In the genomic region with DNA sequence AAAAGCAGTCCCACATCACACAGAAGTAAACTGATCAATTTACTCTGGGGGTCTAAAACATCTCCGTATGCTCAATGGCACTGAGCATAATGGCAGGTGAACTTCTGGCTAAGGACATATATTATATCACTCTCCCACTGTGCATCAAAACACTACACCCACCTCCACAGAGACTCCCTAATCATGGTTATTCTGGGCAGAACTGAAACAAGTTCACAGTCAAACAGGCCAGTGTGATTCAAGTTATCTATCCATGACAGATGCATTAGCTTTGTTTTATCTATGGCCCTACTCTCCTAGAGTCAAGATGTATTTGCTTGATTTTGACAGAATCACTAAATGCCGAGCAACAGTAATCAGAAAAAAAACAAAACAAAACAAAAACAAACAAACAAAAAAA, we compare ENCODE assay signal across 20 mouse cellular contexts.
"Had no signal": no experiment of that assay in that cellular context is flagged by ENCODE, and none has a peak within 500 bp of the region (broad histone marks: within the 10 kb centered on the region; RNA-seq: fewer than 3 reads in every experiment).

No protein-coding gene starts in this region.

- H3K36me3 ChIP-seq: lung, embryonic 15.5 days; midbrain, embryonic 10.5 days; midbrain, embryonic 12.5 days; neural tube, embryonic 13.5 days; neural tube, embryonic 15.5 days had no signal

- H3K9ac ChIP-seq: lung, embryonic 15.5 days; midbrain, embryonic 12.5 days; neural tube, embryonic 13.5 days; neural tube, embryonic 15.5 days had no signal

- H3K4me3 ChIP-seq: lung, embryonic 15.5 days; megakaryocyte, embryonic 14.5 days; midbrain, embryonic 10.5 days; midbrain, embryonic 12.5 days; myocyte; neural tube, embryonic 13.5 days; neural tube, embryonic 15.5 days had no signal

- ATAC-seq: midbrain, embryonic 16.5 days had no signal

- H3K4me1 ChIP-seq: lung, embryonic 15.5 days; midbrain, embryonic 10.5 days; midbrain, embryonic 12.5 days; neural tube, embryonic 13.5 days; neural tube, embryonic 15.5 days had no signal

- H3K27me3 ChIP-seq: lung, embryonic 15.5 days; neural tube, embryonic 13.5 days had no signal

- DNase-seq: lung, adult 2 months; lung, postnatal 10 days; lung, postnatal 36 days; midbrain, embryonic 14.5 days; retina, postnatal 1 day; right cerebral cortex, adult 18-20 months; right cerebral cortex, postnatal 25 days; right cerebral cortex, postnatal 4 days; spleen, adult 18-20 months; thymus, adult 18-20 months; thymus, postnatal 14 days; thymus, postnatal 36 days had no signal

- H3K4me2 ChIP-seq: lung, embryonic 15.5 days; midbrain, embryonic 12.5 days; neural tube, embryonic 13.5 days; neural tube, embryonic 15.5 days had no signal

- H3K27ac ChIP-seq: lung, embryonic 15.5 days; midbrain, embryonic 10.5 days; midbrain, embryonic 12.5 days; neural tube, embryonic 13.5 days; neural tube, embryonic 15.5 days had no signal

- H3K9me3 ChIP-seq: lung, embryonic 15.5 days; megakaryocyte, embryonic 14.5 days; midbrain, embryonic 10.5 days; midbrain, embryonic 12.5 days; neural tube, embryonic 13.5 days; neural tube, embryonic 15.5 days had no signal
